8 mouse cellular contexts compared by ENCODE assay signal in genomic region chr2:165967823-165968555, GRCm38 (mm10). TPM values are rescaled to one million over a fixed set of nuclear protein-coding genes. Genes with fewer than 3 reads are reported as not detected.
DNase-seq lines count a peak whose midpoint lies in the region; ATAC-seq and TF ChIP-seq lines count a peak whose summit lies in the region.

No protein-coding gene starts in this region.

- H3K9ac ChIP-seq in lung, embryonic 15.5 days: no peak overlapping the region
- no peak overlapping the region for H3K9ac ChIP-seq in lung, postnatal 0 days (replicated peaks; ENCODE audit: low read depth)
- no peak overlapping the region for H3K9ac ChIP-seq in hindbrain, embryonic 15.5 days

- ATAC-seq in lung, embryonic 15.5 days (ENCODE audit: borderline replicate concordance, extremely low read depth, low FRiP score, low TSS enrichment): 0 out of 2 replicates have a peak, but pooled peaks have one; percentile 23
- no peak for ATAC-seq in lung, postnatal 0 days
- peak; percentile 73; the same call in 1 of the 2 replicates for ATAC-seq in hindbrain, embryonic 15.5 days (ENCODE audit: low FRiP score, low read depth)

- no peak for TF ChIP-seq CTCF in lung, postnatal 0 days (IDR thresholded peaks at IDR 0.05)

- peaks cover 11% of the 10 kb centered on the region for H3K4me1 ChIP-seq in lung, embryonic 15.5 days
- H3K4me1 ChIP-seq in lung, postnatal 0 days (ENCODE audit: insufficient read depth, low read depth, low read length): no peaks in the 10 kb centered on the region
- H3K4me1 ChIP-seq in brown adipose tissue, adult 24 weeks (ENCODE audit: control insufficient read depth, insufficient read depth, insufficient read length, low read length): peaks cover 17% of the 10 kb centered on the region
- H3K4me1 ChIP-seq in hindbrain, embryonic 15.5 days (replicated peaks): peaks cover 4% of the 10 kb centered on the region; the same call in 1 of the 2 replicates

- H3K79me2 ChIP-seq in myocyte (ENCODE audit: control insufficient read depth, insufficient read depth): no peaks in the 10 kb centered on the region

- H3K9me3 ChIP-seq in lung, embryonic 15.5 days: no peaks in the 10 kb centered on the region
- no peaks in the 10 kb centered on the region for H3K9me3 ChIP-seq in lung, postnatal 0 days (ENCODE audit: low read length)
- H3K9me3 ChIP-seq in hindbrain, embryonic 15.5 days: no peaks in the 10 kb centered on the region

- 48% methylated on average over 6 of the region's 6 CpGs for WGBS in lung, embryonic 15.5 days
- WGBS in lung, postnatal 0 days: 46% methylated on average over 6 of the region's 6 CpGs
- 53% methylated on average over 6 of the region's 6 CpGs for WGBS in hindbrain, embryonic 15.5 days

- H3K4me3 ChIP-seq in lung, embryonic 15.5 days: no peak overlapping the region
- no peak overlapping the region for H3K4me3 ChIP-seq in lung, postnatal 0 days (ENCODE audit: low read depth, low read length)
- H3K4me3 ChIP-seq in brown adipose tissue, adult 24 weeks (ENCODE audit: insufficient read depth, low read depth, low read length): no peak overlapping the region
- H3K4me3 ChIP-seq in hindbrain, embryonic 15.5 days: no peak overlapping the region
- H3K4me3 ChIP-seq in myocyte: no peak overlapping the region

- no peak for DNase-seq in lung, postnatal 0 days (ENCODE audit: low spot score)
- no peak for DNase-seq in thymus, postnatal 0 days (ENCODE audit: low spot score)
- DNase-seq in ovary, postnatal 36 days (ENCODE audit: low spot score): no peak
- no peak for DNase-seq in urinary bladder, postnatal 14 days (ENCODE audit: low spot score)

- TF ChIP-seq EP300 in lung, postnatal 0 days (IDR thresholded peaks at IDR 0.05): no peak

- H3K36me3 ChIP-seq in lung, embryonic 15.5 days: no peaks in the 10 kb centered on the region
- no peaks in the 10 kb centered on the region for H3K36me3 ChIP-seq in lung, postnatal 0 days (ENCODE audit: insufficient read depth, low read length)
- no peaks in the 10 kb centered on the region for H3K36me3 ChIP-seq in hindbrain, embryonic 15.5 days
- H3K36me3 ChIP-seq in myocyte (ENCODE audit: control insufficient read depth, insufficient read depth): no peaks in the 10 kb centered on the region

- H3K27ac ChIP-seq in lung, embryonic 15.5 days: no peak overlapping the region
- no peak overlapping the region for H3K27ac ChIP-seq in lung, postnatal 0 days (ENCODE audit: low read length)
- H3K27ac ChIP-seq in brown adipose tissue, adult 24 weeks (replicated peaks; ENCODE audit: low read depth, low read length): peak overlapping the region; percentile 88
- no peak overlapping the region for H3K27ac ChIP-seq in hindbrain, embryonic 15.5 days (replicated peaks)

- H3K27me3 ChIP-seq in lung, embryonic 15.5 days: no peaks in the 10 kb centered on the region
- H3K27me3 ChIP-seq in lung, postnatal 0 days (replicated peaks; ENCODE audit: insufficient read depth, low read length): no peaks in the 10 kb centered on the region
- H3K27me3 ChIP-seq in hindbrain, embryonic 15.5 days: no peaks in the 10 kb centered on the region
- no peaks in the 10 kb centered on the region for H3K27me3 ChIP-seq in myocyte (ENCODE audit: control insufficient read depth, insufficient read depth, insufficient read length)

- no peak for TF ChIP-seq POLR2A in myocyte (IDR thresholded peaks at IDR 0.05; ENCODE audit: insufficient read length, low read depth)

- H3K4me2 ChIP-seq in lung, embryonic 15.5 days: no peak overlapping the region
- H3K4me2 ChIP-seq in lung, postnatal 0 days (replicated peaks; ENCODE audit: low read depth, low read length): no peak overlapping the region
- H3K4me2 ChIP-seq in hindbrain, embryonic 15.5 days: no peak overlapping the region
- H3K4me2 ChIP-seq in myocyte (ENCODE audit: low read depth): peak overlapping the region; percentile 70

- no peak overlapping the region for H3ac ChIP-seq in myocyte (ENCODE audit: control insufficient read depth, insufficient read length)

TF ChIP-seq in myocyte, 11 proteins besides CTCF, POLR2A, EP300 and RAD21:
- no peak for TF ChIP-seq TCF12 (IDR thresholded peaks at IDR 0.05; ENCODE audit: insufficient read depth, poor library complexity, severe bottlenecking)
- no peak for TF ChIP-seq POLR2AphosphoS2 (IDR thresholded peaks at IDR 0.05; ENCODE audit: insufficient read length, low read depth)
- no peak for TF ChIP-seq MAX (IDR thresholded peaks at IDR 0.05; ENCODE audit: low read depth)
- TF ChIP-seq REST (IDR thresholded peaks at IDR 0.05; ENCODE audit: insufficient read depth, insufficient read length): no peak
- no peak for TF ChIP-seq MYOG (IDR thresholded peaks at IDR 0.05; ENCODE audit: control insufficient read depth in 1 of 3, insufficient read depth in 1 of 3, insufficient read length in 2 of 3, low read depth in 2 of 3)
- TF ChIP-seq USF1 (IDR thresholded peaks at IDR 0.05; ENCODE audit: low read depth): no peak
- TF ChIP-seq CEBPB (IDR thresholded peaks at IDR 0.05; ENCODE audit: insufficient read depth, poor library complexity, severe bottlenecking): no peak
- no peak for TF ChIP-seq E2F4 (IDR thresholded peaks at IDR 0.05; ENCODE audit: insufficient read depth)
- no peak for TF ChIP-seq TCF3 (IDR thresholded peaks at IDR 0.05; ENCODE audit: insufficient read length, low read depth)
- TF ChIP-seq MYOD1 (IDR thresholded peaks at IDR 0.05; ENCODE audit: control insufficient read depth in 1 of 3, insufficient read length in 2 of 3, low read depth in 2 of 3): no peak
- TF ChIP-seq SRF (IDR thresholded peaks at IDR 0.05; ENCODE audit: control insufficient read depth, insufficient read length, low read depth): no peak
TF ChIP-seq in myocyte: peak in this region for 0.

RNA-seq across cellular contexts. Expression of gene Ncoa3, which starts 24.4 kb away (rescaled TPM):
- 11.1 and 13.7 TPM in 2 replicates for polyA plus RNA-seq in lung, embryonic 15.5 days (2015; fragmentation: Nextera tagmentation; extraction: Ambion mirVana)
- 8.5 and 10.4 TPM in 2 replicates for polyA plus RNA-seq in lung, postnatal 0 days (2015; fragmentation: Nextera tagmentation; extraction: Ambion mirVana)
- polyA plus RNA-seq in brown adipose tissue, adult 24 weeks (2012; ENCODE audit: insufficient read depth, insufficient read length, missing spikeins): 7.8 and 10.1 TPM in 2 replicates
- 14.0 and 15.1 TPM in 2 replicates for polyA plus RNA-seq in hindbrain, embryonic 15.5 days (2015; fragmentation: Nextera tagmentation; extraction: Ambion mirVana)
- polyA plus RNA-seq in myocyte (2012; fragmentation: generic; extraction: Trizol): 5.8 TPM
- polyA plus RNA-seq in thymus, postnatal 0 days (2015; fragmentation: Nextera tagmentation; extraction: Ambion mirVana): 18.2 and 20.4 TPM in 2 replicates
